Mouse (Mus musculus) kidney, adult 9 months (tissue): ENCODE measurements around the gene Ubald2.
A peak's percentile ranks its signal among the peaks of the same experiment; 100 is the strongest.
"Not testable (repeated sequence)": the region's sequence is repeated elsewhere in the genome, so short reads cannot be mapped to it uniquely, and the experiment has no call there.

Source experiments
- DNase-seq: peaks from one replicate; pipeline ENCODE4 v3.0.0; 2022

Ubald2 gene

DNA sequence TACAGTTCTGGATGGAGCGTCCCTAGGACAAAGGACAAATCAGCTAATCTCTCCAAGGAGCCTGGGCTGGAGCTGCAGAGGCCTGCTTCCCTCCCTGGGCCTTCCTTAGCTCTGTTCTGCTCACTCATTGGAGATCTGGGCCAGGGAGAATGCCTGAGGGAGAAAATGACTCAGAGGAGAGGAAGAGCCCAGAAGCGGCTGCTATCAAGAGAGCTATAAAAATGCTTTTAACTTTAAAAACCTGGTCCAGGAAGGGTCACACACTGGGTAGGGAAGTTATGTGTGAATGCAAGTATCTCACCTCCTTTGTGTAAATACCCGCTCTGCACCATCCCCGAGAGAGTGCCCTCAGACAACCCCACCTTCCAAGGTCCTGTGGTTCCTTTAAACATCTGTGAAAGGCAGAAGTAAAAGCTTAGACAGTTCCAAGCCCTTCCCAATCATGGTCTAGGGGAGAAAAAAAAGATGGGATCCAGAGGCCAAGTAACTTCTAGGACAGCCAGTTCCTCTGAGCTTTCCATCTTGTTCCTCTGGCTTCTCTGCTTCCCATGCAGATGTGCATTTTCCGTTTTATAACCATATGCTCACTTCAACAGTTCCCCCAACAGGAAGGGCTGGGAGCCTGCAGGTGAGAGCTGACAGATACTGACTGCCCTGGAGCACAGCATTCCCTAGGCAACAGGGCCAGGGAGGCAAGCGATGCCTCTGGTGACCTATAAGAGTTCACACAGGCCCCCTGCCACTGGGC lies 17.5 kb upstream of the Ubald2 start:
- DNase-seq: no peak

DNA sequence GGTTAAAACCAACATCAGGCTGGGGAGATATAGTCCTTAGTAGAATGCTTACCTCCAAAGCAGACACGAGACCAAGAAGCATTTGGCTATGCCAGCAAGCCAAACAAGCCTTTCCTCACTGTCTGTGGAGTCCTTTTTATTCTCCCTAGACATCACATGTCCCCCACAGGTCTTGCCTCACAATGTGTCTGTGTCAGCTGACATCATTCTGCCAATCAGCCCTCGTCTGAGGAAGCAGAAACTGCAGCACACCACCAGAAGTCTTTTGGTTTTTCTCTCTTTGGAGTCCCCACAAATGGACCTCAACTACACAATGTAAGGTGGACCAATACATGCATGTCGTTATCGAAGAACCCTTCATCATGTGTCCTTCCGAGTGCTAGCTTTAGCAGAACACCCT lies 16.8 kb upstream of the Ubald2 start:
- DNase-seq: no peak

DNA sequence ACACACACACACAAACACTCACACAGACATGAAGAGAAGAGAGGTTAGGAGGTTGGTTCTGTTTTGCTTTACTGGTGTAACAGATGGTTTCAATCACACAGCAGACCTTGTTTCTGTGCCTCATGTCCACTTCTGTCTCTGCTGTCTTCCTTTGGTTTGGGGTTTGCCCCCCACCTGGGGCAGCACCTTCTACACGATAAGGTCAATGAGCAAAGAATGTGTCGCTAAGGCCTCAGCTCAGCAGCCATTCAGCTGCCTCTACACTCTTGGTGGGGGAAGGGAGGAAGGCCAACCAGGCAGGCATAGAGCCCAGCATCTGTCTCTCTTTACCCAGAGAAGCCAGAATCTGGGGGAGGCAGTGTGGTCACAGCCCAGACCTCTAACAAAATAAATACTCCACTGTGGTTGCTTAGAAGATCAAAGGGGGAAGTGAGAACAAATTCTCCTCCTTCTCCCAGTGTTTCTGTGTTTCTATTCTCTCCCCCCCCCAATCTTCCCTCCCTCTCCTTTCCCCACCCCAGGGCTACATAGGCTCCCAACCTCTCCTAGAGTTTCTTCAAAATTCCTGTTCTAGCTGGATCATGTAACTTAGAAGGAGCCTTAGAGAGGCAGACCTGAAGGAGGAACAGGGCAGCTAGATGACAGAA lies 15.6 kb upstream of the Ubald2 start:
- DNase-seq: no peak

DNA sequence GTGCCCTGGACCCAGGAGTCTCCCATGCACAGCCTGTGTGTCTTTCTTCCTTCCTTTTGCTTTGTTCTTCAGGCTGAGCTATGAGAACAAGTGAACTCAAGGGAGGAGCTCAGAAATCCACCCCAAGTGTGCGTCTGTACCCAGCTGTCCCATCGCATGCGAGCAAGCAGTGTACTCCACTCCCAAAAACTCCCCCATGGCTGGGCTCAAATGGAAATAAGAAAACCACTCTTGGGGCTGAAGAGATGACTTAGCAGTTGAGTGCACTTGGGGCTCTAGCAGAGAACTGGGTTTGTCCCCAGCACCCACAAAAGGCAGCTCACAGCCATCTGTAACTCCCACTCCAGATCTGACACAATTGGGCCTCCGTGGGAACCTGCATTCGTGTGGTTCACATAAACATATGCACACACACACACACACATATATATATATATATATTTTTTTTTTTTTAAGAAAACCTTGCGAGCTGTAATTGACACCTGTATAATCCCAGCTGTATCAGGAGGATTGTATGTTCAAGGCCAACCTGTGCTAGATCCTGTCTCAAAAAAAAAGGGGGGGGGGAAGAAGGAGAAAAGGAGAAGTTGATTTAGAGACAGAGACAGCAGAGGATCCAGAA lies 14.9 kb upstream of the Ubald2 start:
- DNase-seq: no peak

DNA sequence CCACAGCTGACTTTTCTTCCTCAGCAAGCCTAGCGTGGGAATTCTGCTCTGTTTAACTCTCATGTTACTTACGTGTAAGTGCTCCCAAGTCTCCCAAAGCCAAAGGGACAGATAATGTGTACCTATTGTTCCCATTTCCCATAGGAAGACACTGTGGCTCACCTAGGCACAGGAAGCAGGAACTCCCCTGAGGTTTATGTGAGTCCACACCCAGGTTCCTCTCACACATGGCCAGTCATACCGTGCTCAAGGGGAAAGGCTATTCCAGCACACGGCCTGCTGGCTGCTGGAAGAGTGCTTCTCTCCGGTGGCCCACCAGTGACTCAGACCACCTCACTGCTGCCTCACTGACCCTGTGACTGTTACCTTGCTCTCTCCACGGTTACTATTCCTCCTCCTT lies 12.8 kb upstream of the Ubald2 start:
- no peak for DNase-seq

DNA sequence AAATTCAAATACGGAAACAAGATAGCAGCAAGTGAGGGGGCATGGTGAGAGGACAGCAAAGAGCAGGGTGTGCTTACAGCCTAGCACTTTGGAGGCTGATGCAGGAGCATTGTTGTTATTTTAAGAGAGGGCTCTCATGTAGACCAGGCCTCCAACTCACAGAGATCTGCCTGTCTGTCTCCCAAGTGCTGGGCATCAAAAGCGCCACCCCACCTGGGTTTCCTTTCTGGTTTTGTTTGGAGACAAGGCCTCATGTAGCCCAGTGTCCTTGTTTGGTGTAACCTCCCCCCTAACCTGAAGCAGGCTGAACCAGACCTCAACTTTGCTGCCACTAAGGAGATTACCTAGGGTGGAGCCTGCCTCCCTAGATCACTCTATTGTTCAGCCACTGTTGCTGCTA lies 11.3 kb upstream of the Ubald2 start:
- no peak for DNase-seq

DNA sequence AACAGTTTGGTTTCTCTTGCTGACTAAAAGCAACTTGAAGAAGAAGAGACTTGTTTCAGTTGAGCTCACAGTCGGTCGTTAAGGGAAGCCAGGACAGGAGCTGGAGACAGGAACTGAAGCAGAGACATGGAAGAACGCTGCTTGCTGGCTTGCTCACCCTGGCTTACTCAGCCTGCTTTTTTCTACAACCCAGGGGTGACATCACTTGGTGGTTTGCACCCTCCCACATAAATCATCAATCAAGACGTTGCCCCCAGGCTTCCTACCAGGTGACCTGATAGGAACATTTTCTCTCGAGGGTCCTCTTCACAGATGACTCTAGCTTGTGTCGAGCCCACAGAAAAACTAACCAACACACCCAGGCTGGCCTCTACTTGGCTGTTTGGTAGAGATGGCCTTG lies 10.7 kb upstream of the Ubald2 start:
- no peak for DNase-seq

DNA sequence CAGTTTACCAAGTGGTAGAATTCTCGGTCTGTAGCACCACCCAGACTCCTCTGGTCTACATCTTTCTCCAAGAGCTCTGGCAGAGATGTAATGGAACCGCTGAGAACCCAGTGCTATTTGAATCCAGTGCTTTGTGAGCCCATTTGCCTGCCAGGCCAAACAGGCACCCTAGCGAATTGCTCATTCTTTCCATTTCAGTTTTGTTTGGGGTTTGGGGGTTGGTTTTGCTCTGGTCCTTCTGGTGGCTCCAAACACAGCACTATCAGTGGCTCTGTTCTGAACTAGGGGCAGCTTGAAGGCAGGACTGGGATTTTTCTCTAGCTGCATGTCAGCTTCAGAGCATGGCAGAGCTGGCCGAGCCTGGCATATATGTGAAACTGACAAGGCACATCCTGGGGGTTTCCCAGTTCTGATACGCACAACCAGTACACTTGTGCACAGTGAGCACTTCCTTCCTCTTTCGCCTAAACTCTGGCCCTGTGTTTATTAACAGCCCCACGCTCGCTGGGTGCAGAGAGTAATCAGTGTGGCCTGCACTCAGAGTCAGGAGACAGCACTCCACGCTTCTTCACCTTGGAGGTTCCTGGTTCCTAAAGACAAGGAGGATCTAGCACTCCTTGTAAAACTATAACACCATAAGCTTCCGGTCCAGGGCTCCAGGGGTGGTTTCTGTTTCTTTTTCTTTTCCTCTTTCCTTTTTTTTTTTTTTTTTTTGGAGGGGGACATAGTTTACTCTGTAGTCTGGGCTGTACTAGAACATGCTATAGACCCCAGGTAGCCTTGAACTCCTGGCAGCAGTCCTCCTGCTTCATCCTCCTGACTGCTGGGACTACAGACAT lies 9.9 kb upstream of the Ubald2 start:
- peak; percentile 44 for DNase-seq

DNA sequence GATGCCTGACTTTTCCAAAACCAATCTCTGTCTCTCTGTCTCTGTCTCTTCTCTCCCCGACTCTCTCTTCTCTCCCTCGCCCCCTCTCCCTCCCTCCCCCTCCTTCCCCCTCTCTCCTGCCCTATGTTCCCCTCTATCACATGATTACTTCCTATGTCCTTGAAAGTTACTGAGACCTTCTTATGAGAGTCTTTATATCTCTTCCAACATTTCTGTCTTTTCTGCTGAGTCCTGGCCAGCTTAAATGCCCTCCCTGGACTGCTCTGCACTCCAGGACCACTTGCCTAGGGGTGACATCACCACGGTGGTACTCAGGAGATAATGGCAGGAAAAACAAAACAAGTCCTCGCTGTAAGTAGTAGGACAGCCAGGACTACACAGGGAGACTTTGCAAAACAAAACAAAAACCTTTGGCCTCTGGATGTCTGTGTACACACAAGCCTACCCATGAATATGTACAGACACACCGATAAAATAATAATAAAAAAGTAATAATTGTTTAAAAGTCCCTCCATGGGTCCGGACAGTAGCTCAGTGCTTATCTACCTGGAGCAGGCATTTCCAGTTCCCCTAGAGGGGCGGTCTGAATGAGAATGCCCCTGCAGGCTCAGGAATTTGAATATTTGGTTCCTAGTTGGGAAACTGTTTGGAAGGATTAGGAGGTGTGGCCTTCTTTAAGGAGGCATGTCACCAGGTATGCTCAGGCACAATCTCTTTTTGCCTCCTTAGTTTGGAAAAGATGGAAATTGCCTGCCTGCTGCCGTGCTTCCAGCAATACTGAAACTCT lies 9.1 kb upstream of the Ubald2 start:
- DNase-seq: no peak

DNA sequence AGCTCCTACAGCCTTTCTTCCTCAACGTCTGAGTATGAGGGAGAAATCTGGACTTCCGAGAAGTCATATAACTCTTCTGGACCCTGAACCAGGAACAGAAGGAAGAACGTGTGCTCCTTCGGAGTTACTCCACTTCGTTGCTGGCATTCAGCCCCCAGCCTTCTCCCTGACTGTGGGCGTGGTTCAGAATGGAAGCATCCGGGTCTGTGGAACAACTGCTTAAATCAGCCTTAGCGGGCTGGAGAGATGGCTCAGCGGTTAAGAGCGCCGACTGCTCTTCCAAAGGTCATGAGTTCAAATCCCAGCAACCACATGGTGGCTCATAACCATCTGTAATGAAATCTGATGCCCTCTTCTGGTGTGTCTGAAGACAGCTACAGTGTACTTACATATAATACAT lies 7.6 kb upstream of the Ubald2 start:
- not testable (repeated sequence) for DNase-seq

DNA sequence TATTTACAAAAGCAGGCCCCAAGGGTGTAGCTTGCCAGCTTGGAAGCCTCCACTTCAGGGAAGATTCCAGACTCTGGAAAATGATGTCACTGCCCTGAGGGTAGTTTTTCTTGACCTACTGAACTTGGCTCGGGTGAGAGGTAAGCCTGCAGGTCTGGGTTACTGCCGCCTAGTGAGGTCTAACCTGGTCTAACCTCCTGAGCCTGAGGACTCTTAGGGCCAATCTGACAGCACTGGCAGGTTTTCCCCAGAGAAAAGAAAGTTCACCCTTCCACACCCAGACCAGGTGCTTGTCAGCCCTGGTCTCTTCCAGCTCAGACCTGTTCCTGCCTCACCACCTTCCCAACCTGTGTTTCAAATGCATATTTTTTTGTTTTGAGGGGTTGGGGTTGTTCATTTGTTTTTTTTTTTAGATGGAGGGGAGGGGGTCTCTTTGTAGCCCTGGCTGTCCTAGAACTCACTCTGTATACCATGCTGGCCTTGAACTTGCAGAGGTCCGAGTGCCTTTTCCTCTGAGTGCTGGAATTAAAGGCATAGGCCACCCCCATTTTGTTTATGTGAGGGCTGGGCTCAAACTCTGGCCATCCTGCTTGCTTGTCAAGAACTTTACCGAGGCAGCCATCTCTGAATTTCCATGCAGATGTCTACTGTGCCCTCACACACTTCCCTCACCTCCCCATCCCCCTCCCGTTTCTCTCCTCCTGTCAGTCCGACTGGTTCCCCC lies 6.9 kb upstream of the Ubald2 start:
- DNase-seq: no peak

DNA sequence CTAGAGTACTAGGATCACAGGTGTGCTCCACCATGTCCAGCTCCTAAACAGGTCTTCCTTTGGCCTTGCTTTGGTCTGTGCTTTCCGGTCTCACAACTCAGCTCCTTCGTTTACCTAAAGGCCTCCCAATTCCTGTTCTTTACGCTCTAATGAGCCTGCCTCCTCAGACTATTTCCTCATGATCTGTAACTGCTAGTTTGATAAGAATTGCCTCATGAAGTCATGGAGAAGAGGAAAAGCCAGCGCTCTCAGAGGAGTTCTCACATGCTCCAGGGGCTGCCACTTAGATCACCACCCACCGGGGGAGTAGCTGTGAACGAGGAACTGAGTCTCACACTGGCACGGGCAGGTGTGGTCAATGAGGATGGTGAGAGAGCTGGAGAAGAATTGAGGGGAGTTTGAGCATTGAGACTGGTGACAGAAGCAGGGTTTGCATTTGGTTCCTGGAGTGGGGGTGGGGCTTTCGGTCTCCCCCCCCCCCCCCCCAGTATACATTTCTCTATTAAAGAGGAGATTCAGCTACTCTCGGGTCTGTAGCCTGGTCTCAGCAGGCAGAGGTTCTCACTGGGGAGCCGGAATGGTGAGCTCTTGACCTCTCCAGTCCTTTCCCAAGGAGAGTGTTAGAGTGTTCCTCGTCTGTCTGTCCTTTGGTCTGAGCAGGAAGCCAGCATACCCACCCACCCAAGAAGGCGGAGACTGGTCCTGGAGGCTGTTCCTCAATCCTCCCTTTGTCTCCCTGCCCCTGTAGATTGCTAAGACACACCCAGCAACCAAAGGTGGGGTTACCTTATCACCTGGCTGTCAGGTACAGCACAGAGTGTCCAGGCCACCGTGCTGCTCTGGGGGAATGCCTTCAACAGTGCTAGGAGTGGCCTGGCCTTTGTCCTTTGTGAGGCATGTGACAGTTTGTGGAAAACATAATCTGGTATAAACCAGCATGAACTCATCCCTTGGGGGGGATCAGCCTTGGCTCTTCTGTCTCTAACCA lies 4.7 kb upstream of the Ubald2 start:
- peak; percentile 48 for DNase-seq

DNA sequence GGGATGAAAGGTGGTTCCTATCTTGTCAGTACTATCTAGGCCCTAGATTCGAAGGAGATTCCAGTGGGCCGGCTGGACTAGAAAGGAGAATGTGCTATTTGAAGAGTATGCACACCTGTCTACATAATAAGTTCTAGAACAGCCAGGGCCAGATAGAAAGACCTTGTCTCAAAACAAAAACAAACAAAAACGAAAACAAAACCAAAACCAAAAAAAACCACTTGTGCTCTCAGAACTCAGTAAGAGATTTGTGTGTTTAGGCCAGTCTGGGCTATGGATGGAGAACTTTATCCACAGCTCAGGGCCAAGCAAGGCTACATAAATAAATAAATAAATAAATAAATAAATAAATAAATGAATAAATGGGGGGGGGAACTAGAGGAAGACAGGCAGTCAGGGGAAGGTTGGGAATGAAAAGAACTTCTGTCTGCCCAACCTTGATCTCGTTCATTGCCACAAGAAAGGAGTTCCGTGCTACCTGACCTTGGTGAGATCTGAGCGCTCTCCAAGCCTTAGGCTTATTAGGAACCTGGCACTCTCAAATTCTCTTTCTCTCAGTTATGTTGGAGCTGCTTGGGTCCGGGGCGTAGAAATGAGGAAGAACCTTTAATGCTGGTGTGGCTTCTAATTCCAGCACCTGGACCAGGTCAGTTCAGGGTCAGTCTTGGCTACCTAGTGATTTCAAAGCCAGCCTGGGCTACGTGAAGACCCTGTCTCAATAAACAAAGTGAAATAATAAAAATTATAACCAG lies 3.9 kb upstream of the Ubald2 start:
- no peak for DNase-seq

DNA sequence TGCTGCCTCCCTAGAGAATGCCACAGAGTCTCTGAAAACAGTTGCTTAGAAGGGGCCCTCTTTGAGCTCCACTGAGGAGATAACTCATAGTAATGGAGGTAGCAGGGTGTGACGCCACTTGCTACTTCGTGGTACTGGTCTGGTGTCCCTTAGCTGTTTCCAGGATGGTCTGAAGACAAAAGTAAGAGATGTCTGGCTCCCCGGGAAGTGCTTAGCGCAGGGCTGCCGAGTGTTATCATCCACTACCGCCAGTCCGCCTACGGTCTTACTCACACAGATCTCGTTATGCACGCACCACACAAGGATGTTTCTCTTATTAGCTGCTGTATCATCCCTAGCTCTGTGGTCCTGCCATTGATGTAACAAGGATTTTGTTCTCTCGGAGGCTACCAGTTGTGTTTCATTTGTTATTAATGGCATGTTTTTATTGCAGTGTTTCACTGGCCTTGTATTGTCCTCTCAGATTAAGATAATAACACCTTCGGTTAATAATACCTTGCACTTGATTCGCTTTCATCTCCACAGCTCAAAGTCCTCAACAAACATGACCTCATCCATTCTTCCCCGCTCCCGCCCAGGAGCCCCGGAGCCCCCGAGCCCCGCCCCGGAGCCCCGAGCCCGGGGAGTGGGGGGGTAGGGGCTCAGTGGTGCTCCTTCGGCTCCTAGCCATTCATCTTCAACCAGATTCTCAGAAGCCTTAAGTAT lies 3.0 kb upstream of the Ubald2 start:
- peak; percentile 64 for DNase-seq

DNA sequence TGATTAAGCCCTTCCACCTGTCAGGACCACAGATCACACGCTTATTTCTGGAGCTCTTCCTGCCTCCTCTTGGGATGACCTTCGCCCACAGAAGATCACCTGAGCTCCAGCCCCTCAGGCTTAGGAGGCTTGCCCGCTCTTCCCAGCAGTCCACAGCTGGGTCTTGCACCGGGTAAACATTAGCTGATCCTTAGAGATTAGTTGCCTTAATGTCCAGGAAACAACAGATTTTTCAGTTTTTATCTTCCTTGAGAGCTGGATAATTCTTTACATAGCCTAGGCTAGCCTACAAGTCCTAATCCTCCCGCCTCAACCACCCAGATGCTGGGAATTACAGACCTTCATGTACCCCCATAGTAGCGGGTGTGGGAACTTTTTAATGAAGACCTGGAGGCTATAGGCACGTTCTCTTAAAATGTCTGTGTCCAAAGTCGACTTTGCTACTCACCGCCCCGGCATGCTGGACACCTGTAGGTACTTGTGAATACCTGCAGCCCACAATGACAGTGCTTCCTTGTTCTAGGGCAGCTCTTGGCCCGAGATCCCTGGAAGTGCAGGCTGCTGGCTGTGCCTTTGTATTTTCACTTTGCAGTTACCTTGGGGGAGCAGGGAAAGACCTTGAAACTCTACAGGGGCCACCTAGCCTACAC lies 2.3 kb upstream of the Ubald2 start:
- peak; percentile 77 for DNase-seq

DNA sequence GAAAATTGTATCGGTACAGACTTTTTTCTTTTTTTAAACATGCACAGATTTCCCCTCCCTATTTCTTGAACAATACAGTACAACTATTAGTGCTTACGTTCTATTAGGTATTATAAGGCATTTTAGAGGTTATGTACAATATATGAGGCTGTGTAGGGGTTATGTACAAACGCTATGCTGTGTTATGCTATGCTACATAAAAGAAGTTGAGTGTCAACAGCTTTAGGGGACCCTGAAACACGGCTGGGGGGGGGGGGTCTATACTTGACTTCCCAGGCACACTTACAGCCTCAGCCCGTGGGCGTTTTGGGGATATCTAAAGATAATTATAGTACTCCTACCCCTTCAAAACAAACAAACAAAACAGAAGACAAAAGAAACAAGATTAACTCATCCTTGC lies 1.8 kb upstream of the Ubald2 start:
- no peak for DNase-seq

DNA sequence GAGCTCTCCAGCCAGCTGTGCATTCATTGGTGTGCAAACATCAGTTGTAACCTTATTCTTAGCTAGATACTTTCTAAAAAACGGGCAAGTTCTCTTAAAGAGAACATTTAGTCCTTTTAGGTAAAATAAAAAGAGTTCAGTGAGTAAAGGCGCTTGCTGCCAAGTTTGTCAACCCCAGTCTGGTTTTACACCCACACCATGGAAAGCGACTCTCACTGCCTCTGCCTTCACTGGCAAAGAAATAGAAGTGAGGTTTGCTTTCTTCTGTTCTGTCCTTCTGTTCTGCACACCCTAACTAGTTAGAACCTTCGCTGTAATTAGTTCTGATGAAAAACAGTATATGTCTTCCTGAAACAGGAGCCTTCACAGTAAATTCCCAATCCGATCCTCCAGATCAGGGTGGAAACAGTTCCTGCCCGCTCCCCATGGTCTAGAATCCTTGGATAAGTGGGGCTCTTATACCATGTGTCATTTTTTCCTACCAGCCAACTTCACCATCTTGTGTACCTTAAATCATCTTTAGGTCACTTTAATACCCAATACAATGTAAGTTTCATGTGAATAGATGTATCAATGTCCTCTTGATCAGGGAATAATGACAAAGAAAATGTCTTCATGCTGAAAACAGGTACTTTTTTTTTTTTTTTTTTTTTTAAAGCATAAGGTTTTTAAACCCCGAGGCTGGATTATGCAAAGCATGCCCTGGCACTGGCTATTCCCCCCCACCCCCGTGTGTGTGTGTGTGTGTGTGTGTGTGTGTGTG lies 1.1 kb upstream of the Ubald2 start:
- DNase-seq: no peak
